Mouse (Mus musculus) layer of hippocampus, adult 9-10 months (tissue): ENCODE measurements at regions not wholly inside any gene's neighbourhood (a gene's known extent, or its start where the extent isn't known, plus 50 kb on each side); places are given as distances from the start of the nearest gene placed in this dataset.
A peak's percentile ranks its signal among the peaks of the same experiment; 100 is the strongest.

Experiments used
- DNase-seq: peaks from one replicate; pipeline ENCODE4 v3.0.0; 2022; ENCODE audit warnings: low spot score

DNA sequence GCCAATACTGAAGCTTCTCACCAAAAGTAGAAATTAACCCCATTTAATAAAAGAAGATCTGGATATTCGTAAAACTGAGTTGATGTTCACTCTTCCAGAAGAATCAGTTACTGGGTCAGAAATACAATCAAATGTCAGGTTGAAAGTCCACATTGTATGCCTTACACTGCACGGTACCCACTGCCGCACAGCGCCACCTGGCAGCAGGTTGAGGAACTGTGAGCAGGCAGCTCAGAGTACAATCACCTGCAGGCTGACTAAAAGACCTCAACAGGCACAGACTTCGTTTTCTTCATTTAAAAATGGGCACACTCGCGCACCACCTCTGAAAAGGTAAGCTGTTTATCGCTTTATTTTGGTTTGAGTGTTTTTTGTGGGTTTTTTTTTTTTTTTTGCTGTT lies 341.8 kb upstream of the Mms22l start:
- peak; percentile 42 for DNase-seq

DNA sequence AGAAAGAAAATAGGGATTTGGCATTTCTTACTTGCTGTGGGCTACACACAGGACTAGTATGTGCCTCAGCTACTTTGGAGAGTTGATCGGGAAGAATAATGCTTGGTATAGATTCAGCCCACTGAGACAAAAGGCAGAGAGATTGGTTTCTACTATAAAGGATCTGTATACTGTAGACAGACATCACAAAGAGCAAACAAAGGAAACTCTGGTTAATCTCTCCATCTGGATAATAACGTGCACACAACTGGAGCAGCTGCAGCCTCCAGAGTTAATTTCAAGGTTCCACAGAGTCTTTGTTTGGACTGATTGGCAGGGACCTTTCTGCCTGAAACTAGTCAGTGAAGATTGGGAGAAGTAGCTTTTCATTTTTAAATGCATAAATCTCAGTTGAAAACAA lies 322.5 kb upstream of the Mms22l start:
- no peak for DNase-seq

DNA sequence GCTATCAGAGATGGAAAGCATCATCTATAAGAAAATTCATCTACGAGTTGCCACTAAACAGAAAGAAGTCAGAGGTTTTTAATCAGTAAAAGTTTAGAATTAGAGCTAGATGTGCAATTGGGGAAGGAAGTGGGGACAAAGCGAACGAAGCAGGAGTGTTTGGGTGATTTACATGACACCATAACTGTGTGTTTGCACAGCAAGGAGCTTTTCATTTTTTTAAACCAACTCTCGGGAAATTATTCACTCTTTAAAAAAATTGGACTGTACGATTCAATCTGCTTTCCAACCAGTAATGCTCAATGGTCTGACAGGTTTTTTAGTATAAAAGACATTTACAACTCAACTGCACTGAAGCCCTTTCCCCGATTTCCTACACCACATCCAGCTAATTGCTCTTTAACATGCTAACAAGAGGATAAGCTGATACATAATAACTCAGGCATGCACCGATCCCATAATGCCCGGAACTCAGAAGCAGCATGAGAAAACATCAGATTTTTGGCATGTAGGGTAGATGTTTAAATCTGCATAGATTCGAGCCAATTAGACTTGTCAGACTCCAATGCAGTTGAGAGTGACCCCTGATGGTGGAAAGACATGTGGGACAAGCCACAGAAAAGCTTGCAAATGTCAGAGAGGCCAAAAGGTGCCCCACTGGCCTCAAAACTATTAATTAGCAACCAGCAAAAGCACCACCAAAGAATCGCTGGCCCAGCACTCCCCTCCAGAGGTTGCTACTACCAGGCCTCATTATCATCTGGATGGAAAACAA lies 282.8 kb upstream of the Mms22l start:
- DNase-seq, result no peak

DNA sequence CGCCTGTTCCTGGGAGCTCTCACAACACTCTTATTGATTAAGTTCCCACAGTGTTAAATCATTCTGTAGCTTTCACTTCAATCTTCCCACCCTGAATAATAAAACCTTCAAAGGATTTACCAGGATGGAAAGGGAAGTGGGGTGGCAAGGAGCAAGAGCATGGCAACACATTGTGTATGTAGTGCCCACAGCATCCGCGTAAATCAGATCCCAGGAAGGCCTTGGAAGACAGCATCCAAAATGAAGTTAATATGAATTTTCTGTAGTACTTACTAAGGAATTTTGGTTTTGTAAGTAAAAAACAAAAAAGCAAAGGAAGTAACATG lies 282.3 kb upstream of the Mms22l start:
- no peak for DNase-seq

DNA sequence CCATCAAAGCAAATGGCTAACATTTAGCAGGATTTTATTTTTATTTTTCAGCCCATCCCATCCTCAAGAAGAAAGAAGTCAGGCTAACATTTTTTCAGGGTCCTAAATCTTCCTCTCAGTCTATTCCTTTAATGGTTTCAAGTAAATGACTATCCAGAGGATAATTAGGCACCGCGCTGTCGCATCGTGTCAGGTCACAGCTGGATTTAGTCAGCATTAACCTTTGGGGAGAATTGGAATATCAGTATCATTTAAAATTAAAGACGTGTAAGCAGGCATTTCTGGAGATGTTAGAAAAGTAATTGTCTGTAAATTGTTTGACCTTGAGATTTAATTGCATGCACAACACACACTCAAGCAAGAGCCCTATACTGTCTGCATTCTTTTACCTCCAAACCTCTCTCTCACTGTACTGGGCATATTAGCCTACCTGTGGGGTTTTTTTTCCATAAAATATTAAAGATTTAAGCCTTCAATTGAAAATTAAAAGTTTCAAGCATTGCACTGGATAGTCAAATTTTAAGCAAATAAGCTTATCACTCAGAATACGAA lies 277.8 kb upstream of the Mms22l start:
- DNase-seq, result no peak

DNA sequence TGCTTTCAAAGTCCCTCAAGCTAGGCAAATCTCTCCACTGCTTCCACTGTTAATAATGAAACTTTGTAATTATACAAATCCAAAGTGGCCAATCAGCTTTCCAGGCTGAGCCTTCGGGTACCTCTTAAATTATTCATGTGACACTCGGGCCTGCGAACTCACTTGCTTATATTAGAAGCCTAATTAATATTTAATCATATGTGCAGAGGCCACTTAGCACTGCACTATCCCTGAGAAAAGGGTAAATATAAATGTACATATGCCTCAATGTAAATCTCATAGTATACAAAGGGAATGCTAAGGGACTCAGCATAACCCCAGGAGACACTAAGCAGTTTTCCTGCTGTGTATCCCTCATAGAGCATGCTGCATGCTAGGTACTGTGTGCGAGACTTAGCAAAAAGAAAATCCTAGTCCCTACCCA lies 277.2 kb upstream of the Mms22l start:
- DNase-seq, result no peak

DNA sequence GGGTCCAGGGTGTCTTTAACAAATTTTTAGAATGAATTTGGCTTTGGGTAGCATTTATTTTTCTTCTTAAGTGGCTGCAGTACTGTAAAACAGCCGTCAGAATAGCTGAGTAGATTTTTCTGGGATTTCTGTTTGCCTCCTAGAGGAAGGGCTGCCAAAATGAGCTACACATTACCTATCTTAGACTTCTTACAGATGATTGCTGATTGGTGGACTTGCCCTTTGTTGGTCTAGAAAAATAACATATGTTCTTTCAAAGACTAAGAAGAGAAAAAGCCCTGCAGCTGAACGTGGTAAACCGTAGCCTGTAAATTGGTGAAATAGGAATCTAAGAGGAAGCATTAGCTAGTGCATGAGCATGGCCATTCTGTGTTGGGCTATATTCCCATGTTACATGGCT lies 276.7 kb upstream of the Mms22l start:
- no peak for DNase-seq

DNA sequence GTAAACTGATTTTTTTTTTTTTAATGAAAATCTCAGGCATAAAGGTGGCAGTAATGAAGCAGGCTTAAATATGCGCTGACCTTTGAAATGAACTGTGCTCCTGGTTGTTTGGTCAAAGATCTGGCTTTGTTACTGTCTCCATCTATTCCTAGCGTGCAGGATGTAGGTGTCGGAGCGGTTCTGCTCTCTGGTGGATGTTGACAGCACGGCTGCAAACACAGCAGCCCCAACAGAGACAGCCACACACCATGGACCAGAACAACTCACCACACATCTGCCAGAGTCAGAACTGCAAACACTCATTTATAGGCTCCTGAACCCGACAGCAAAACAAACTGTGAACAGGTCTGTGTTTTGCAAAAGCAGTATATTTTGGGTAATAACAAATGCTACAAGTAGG lies 251.1 kb upstream of the Mms22l start:
- DNase-seq, result no peak

DNA sequence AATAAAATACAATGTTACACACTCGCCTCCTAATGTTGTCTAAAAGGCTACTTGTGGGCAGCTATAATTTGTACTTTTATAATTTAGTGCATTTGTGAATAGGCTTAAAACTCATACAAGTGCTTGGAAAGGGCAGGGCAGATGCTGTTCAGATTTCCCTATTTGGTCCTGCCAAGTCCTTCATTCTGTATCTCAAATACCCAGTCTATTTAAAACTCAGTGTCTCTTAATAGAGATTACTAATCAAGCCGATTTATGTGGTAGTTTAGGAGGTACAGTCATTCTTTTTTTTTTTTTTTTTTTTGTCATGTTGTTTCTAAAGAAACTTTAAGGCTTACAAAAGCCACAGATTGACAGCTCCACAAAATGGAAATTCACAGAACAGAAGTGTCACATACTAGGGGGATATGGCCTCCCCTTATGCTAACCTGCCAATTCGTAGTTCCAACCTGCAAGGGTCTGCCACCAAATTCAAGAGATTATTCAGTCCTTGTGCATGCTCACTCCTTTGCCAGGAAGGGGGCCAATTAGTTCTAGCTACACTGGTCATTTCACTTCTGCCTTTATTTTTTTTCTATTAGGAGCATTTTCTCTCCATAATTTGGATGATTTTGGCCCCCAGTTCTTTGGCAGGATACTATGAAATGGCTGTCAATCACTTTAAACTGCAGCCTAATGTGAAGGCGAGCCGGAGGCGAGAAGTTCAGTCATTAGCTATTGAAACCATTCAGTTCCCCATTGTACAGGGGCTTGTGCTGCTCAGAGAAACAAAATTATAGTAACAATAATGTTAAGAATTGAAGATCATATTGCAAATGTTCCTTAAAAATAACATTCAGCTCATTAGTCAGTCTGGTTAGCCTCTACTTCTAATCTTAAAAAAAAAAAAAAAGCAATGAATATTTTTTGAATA lies 247.9 kb upstream of the Mms22l start:
- no peak for DNase-seq

DNA sequence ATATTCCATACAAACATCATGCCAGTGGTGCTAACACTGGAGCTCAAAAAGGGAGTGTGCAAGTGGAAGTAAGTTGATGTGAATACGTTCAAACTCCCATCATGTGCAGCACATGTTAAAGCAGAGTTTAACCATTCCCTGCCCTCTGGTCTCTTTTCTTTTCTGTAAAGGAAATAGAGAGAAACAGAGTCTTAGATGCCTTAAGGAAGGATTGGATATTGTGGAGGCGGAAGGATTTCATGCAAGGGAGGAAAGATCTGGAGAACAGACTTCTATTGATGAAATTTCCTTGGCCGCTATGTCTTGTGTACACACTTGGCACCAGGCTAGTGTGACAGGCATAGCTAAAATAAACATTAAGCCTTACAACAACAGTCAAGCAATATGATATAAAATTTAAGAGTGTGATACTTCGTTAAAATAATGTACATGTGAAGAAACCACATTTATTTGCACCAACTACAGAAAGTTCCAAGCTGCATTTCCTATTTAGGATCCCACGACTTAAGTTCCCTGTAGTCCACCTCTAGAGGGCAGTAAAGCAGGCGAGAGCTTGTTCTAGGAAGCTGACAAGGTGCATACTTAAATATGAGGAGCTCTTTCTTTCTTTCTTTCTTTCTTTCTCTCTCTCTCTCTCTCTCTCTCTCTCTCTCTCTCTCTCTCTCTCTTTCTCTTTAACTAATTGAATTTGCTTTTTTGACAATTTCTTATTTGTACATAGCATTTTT lies 246.8 kb upstream of the Mms22l start:
- DNase-seq, result peak; percentile 4

DNA sequence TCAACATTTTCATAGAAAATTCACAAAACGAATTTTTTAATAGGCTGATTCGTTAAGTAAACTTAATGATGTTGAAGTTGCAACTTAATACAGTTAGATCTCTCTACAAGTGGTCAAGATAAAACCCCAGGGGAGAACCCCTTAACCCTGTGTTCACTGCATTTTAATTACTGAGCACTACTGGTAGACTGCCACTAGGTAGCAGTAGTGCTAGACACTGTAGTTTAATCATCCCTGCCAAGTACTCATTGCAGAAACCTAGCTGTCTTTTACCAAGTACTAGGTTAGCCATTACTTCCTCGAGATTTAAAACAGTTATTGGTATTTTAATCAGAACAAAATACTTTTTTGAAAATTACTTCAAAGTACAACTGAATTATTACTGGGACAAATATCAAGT lies 218.1 kb upstream of the Mms22l start:
- no peak for DNase-seq
